Comparison of ENCODE assay signal across 21 mouse cellular contexts in the genomic region with DNA sequence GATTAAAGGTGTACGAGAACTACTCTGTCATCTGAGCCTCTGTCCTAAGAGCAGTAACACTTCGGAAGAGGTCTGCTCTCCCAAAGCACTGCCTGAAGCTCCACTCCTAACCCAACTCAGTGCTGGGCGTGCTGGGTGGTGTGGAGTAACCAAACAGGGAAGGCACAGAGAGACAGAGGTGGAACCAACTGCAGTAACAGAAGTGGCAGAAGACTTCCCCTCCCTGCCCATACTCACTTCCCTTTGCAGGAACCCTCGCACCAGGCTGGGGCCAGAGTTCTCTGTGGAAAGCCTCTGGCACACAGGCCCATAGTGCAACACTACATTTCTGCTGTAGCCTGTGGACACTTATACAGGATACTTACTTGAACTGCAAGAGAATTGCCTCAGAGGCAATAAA.
"Had no signal": no experiment of that assay in that cellular context is flagged by ENCODE, and none has a peak within 500 bp of the region (broad histone marks: within the 10 kb centered on the region; RNA-seq: fewer than 3 reads in every experiment).

No protein-coding gene starts in this region.

- H3K4me1 ChIP-seq: limb, embryonic 12.5 days; limb, embryonic 15.5 days; liver, embryonic 13.5 days; megakaryocyte, embryonic 14.5 days; midbrain, embryonic 10.5 days; midbrain, embryonic 13.5 days; neural tube, embryonic 13.5 days; stomach, embryonic 15.5 days had no signal

- H3K27ac ChIP-seq: kidney, postnatal 0 days; limb, embryonic 12.5 days; limb, embryonic 15.5 days; liver, embryonic 13.5 days; midbrain, embryonic 10.5 days; midbrain, embryonic 13.5 days; neural tube, embryonic 13.5 days; stomach, embryonic 15.5 days had no signal

- DNase-seq: kidney, adult 2 months; kidney, postnatal 25 days; left cerebral cortex, postnatal 4 days; liver, embryonic 13.5 days; lung, adult 2 months; lung, postnatal 14 days; lung, postnatal 4 days; right cerebral cortex, postnatal 25 days; spleen, adult 18-20 months; thymus, postnatal 36 days had no signal

- H3K4me3 ChIP-seq: limb, embryonic 12.5 days; limb, embryonic 15.5 days; liver, embryonic 13.5 days; megakaryocyte, embryonic 14.5 days; midbrain, embryonic 10.5 days; midbrain, embryonic 13.5 days; myocyte; neural tube, embryonic 13.5 days; stomach, embryonic 15.5 days had no signal

- ATAC-seq: intestine, postnatal 0 days; midbrain, embryonic 13.5 days; midbrain, embryonic 16.5 days had no signal

- H3K27me3 ChIP-seq: limb, embryonic 12.5 days; limb, embryonic 15.5 days; liver, embryonic 13.5 days; megakaryocyte, embryonic 14.5 days; midbrain, embryonic 13.5 days; neural tube, embryonic 13.5 days; stomach, embryonic 15.5 days had no signal

- H3K36me3 ChIP-seq: limb, embryonic 12.5 days; limb, embryonic 15.5 days; liver, embryonic 13.5 days; midbrain, embryonic 10.5 days; midbrain, embryonic 13.5 days; neural tube, embryonic 13.5 days; stomach, embryonic 15.5 days had no signal

- H3K9me3 ChIP-seq: limb, embryonic 12.5 days; limb, embryonic 15.5 days; liver, embryonic 13.5 days; megakaryocyte, embryonic 14.5 days; midbrain, embryonic 10.5 days; midbrain, embryonic 13.5 days; neural tube, embryonic 13.5 days; stomach, embryonic 15.5 days had no signal

- H3K4me2 ChIP-seq: limb, embryonic 12.5 days; limb, embryonic 15.5 days; liver, embryonic 13.5 days; midbrain, embryonic 13.5 days; neural tube, embryonic 13.5 days; stomach, embryonic 15.5 days had no signal

- H3K9ac ChIP-seq: limb, embryonic 12.5 days; limb, embryonic 15.5 days; liver, embryonic 13.5 days; midbrain, embryonic 13.5 days; neural tube, embryonic 13.5 days; stomach, embryonic 15.5 days had no signal
